Mouse (Mus musculus) CD4-positive, CD25-positive, alpha-beta regulatory T cell, adult 9 weeks (primary cell): ENCODE data around the gene Fign. TPM values are rescaled to one million over a fixed set of nuclear protein-coding genes. Genes with fewer than 3 reads are reported as not detected.

Source experiments
- polyA plus RNA-seq: library from polyadenylated mRNA; unstranded; fragments of 100-300 nt; shearing (Covaris generic); gene quantifications from one replicate; pipeline ENCODE4 v1.2.1, GENCODE M21; 2017

Fign gene
- polyA plus RNA-seq: 0.04 TPM

GRCm38 (mm10) chr2:64097937-64098617 lies at the start of gene Fign:
Fign (minus strand) TSS chr2:64098038.

